15 mouse cellular contexts compared by ENCODE assay signal in the genomic region with DNA sequence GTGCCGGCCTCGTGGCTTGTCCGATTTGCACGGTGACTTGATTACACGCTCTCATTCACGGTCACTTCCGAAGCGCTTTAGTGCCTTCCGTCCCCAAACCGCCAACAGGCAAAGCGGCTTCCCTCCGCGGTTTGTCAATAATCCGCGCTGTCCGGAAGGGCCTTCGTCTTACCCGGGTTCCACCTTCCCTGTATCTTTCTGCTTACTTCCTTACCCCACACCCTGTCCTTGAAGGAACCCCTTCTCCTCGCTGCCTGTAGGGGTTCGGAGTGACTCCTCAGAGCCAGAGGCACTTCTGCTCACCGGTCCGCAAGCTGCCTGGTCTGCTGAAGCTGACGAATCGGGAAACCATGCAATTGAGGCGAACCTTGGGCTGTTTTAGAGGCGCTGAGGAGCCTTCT. TPM values are rescaled to one million over a fixed set of nuclear protein-coding genes. Genes with fewer than 3 reads are reported as not detected.
DNase-seq lines count a peak whose midpoint lies in the region; ATAC-seq and TF ChIP-seq lines count a peak whose summit lies in the region.
"Had no signal": no experiment of that assay in that cellular context is flagged by ENCODE, and none has a peak within 500 bp of the region (broad histone marks: within the 10 kb centered on the region; RNA-seq: fewer than 3 reads in every experiment).

No protein-coding gene starts in this region.

- H3K4me1 ChIP-seq in forebrain, embryonic 13.5 days, result no peaks in the 10 kb centered on the region
- H3K4me1 ChIP-seq: hindbrain, embryonic 15.5 days; midbrain, embryonic 13.5 days had no signal

- H3K9me3 ChIP-seq in forebrain, embryonic 13.5 days (replicated peaks), result no peaks in the 10 kb centered on the region
- H3K9me3 ChIP-seq: embryonic facial prominence, embryonic 13.5 days; G1E; hindbrain, embryonic 15.5 days; midbrain, embryonic 13.5 days had no signal

- no peak for TF ChIP-seq POLR2A in brain, embryonic 14.5 days (IDR thresholded peaks at IDR 0.05; ENCODE audit: borderline replicate concordance, extremely low read depth, insufficient read depth, insufficient read length, poor library complexity, severe bottlenecking)

- ATAC-seq in neutrophil, adult 5-6 weeks (ENCODE audit: extremely low read depth, insufficient number of reproducible peaks, low FRiP score, poor library complexity, severe bottlenecking), result 0 out of 2 replicates have a peak, but pooled peaks have one; percentile 27
- no peak for ATAC-seq in forebrain, embryonic 13.5 days
- ATAC-seq: midbrain, embryonic 13.5 days had no signal

- no peak overlapping the region for H3K4me3 ChIP-seq in forebrain, embryonic 13.5 days
- H3K4me3 ChIP-seq in left cerebral cortex, adult 2 months, result no peak overlapping the region
- H3K4me3 ChIP-seq: embryonic facial prominence, embryonic 13.5 days; hindbrain, embryonic 15.5 days; midbrain, embryonic 13.5 days had no signal

- DNase-seq in kidney, adult 18-20 months, result peak; percentile 54
- no peak for DNase-seq in kidney, adult 8-10 months
- DNase-seq in brain, embryonic 14.5 days (ENCODE audit: low read depth), result peak; percentile 39
- peak; percentile 47 for DNase-seq in kidney, postnatal 14 days
- no peak for DNase-seq in natural killer cell, adult 2 months (ENCODE audit: low spot score in 2 of 2)
- no peak for DNase-seq in left cerebral cortex, adult 2 months (ENCODE audit: extremely low spot score in 1 of 2, low spot score in 2 of 2)
- DNase-seq: right cerebral cortex, adult 18-20 months had no signal

- 1% methylated on average over 26 of the region's 26 CpGs for WGBS in forebrain, embryonic 13.5 days

- H3K36me3 ChIP-seq in forebrain, embryonic 13.5 days (ENCODE audit: poor library complexity, severe bottlenecking), result no peaks in the 10 kb centered on the region
- H3K36me3 ChIP-seq: embryonic facial prominence, embryonic 13.5 days; G1E; hindbrain, embryonic 15.5 days; midbrain, embryonic 13.5 days had no signal

- H3K9ac ChIP-seq in forebrain, embryonic 13.5 days, result no peak overlapping the region
- H3K9ac ChIP-seq: embryonic facial prominence, embryonic 13.5 days; hindbrain, embryonic 15.5 days; midbrain, embryonic 13.5 days had no signal

- TF ChIP-seq CTCF in brain, embryonic 14.5 days (IDR thresholded peaks at IDR 0.05; ENCODE audit: borderline replicate concordance, extremely low read depth, insufficient read depth, insufficient read length), result no peak
- no peak for TF ChIP-seq CTCF in left cerebral cortex, adult 2 months (IDR thresholded peaks at IDR 0.05)

- H3K27me3 ChIP-seq in forebrain, embryonic 13.5 days, result peaks cover 100% of the 10 kb centered on the region

- H3K4me2 ChIP-seq in forebrain, embryonic 13.5 days, result no peak overlapping the region
- H3K4me2 ChIP-seq: embryonic facial prominence, embryonic 13.5 days; hindbrain, embryonic 15.5 days; midbrain, embryonic 13.5 days had no signal

- no peak overlapping the region for H3K27ac ChIP-seq in forebrain, embryonic 13.5 days
- H3K27ac ChIP-seq in left cerebral cortex, adult 2 months, result no peak overlapping the region
- H3K27ac ChIP-seq: embryonic facial prominence, embryonic 13.5 days; hindbrain, embryonic 15.5 days; midbrain, embryonic 13.5 days had no signal

- intact Hi-C loops in left cerebral cortex, adult 2 months (cut with DNase I), result no loop called here

RNA-seq across cellular contexts. Expression of gene Hoxa11, which starts 0.8 kb away (rescaled TPM):
- 0.04 TPM in 1 of 2 replicates, not detected in the other for polyA plus RNA-seq in brain, embryonic 14.5 days (2012; rRNA removed)
- total RNA-seq in neutrophil, adult 5-6 weeks (2017), result not detected in 2 replicates
- 0.12 TPM in 1 of 2 replicates, not detected in the other for polyA plus RNA-seq in forebrain, embryonic 13.5 days (2015; fragmentation: Nextera tagmentation; extraction: Ambion mirVana)
- not detected for total RNA-seq in left cerebral cortex, adult 2 months (2021)
- total RNA-seq: G1E; liver, adult 2 months had no signal
- polyA plus RNA-seq: embryonic facial prominence, embryonic 13.5 days; G1E; hindbrain, embryonic 15.5 days; liver, adult 2 months; midbrain, embryonic 13.5 days; testis, adult 2 months had no signal

RNA-seq across cellular contexts. Expression of gene Hoxa10, which starts 5.7 kb away (rescaled TPM):
- polyA plus RNA-seq in brain, embryonic 14.5 days (2012; rRNA removed), result 0.08 and 0.23 TPM in 2 replicates
- not detected in 2 replicates for total RNA-seq in neutrophil, adult 5-6 weeks (2017)
- 0.09 TPM in 1 of 2 replicates, not detected in the other for polyA plus RNA-seq in forebrain, embryonic 13.5 days (2015; fragmentation: Nextera tagmentation; extraction: Ambion mirVana)
- not detected for total RNA-seq in left cerebral cortex, adult 2 months (2021)
- total RNA-seq: liver, adult 2 months had no signal
- polyA plus RNA-seq: G1E; liver, adult 2 months; midbrain, embryonic 13.5 days had no signal

RNA-seq across cellular contexts. Expression of gene Hoxa13, which starts 14.3 kb away (rescaled TPM):
- polyA plus RNA-seq in brain, embryonic 14.5 days (2012; rRNA removed), result 0.10 TPM in 1 of 2 replicates, not detected in the other
- total RNA-seq in neutrophil, adult 5-6 weeks (2017), result not detected in 2 replicates
- polyA plus RNA-seq in forebrain, embryonic 13.5 days (2015; fragmentation: Nextera tagmentation; extraction: Ambion mirVana), result not detected in 2 replicates
- total RNA-seq in left cerebral cortex, adult 2 months (2021), result not detected
- total RNA-seq: G1E; liver, adult 2 months had no signal
- polyA plus RNA-seq: embryonic facial prominence, embryonic 13.5 days; G1E; hindbrain, embryonic 15.5 days; liver, adult 2 months; midbrain, embryonic 13.5 days; testis, adult 2 months had no signal

RNA-seq across cellular contexts. Expression of gene Hoxa9, which starts 15.5 kb away (rescaled TPM):
- 0.10 TPM in 1 of 2 replicates, not detected in the other for polyA plus RNA-seq in brain, embryonic 14.5 days (2012; rRNA removed)
- total RNA-seq in neutrophil, adult 5-6 weeks (2017), result not detected in 2 replicates
- polyA plus RNA-seq in forebrain, embryonic 13.5 days (2015; fragmentation: Nextera tagmentation; extraction: Ambion mirVana), result not detected in 2 replicates
- not detected for total RNA-seq in left cerebral cortex, adult 2 months (2021)
- total RNA-seq: liver, adult 2 months had no signal
- polyA plus RNA-seq: embryonic facial prominence, embryonic 13.5 days; G1E; midbrain, embryonic 13.5 days had no signal

RNA-seq across cellular contexts. Expression of gene Hoxa7, which starts 24.7 kb away (rescaled TPM):
- 0.05 and 0.10 TPM in 2 replicates for polyA plus RNA-seq in brain, embryonic 14.5 days (2012; rRNA removed)
- 0.61 TPM in 1 of 2 replicates, not detected in the other for total RNA-seq in neutrophil, adult 5-6 weeks (2017)
- polyA plus RNA-seq in forebrain, embryonic 13.5 days (2015; fragmentation: Nextera tagmentation; extraction: Ambion mirVana), result not detected in 2 replicates
- not detected for total RNA-seq in left cerebral cortex, adult 2 months (2021)
- total RNA-seq: liver, adult 2 months had no signal
- polyA plus RNA-seq: embryonic facial prominence, embryonic 13.5 days; midbrain, embryonic 13.5 days had no signal

Comparison
In these comparisons a context has a peak if more than half of its experiments do, and no peak if none do; other contexts are left out.
1. DNase-seq: peak in kidney, adult 18-20 months (single experiment), brain, embryonic 14.5 days (single experiment) and kidney, postnatal 14 days (single experiment); none in kidney, adult 8-10 months (0 of 2), natural killer cell, adult 2 months (0 of 2) and left cerebral cortex, adult 2 months (0 of 2).